Comparison of ENCODE assay signal across 12 mouse cellular contexts in genomic region chr11:50635051-50635590, GRCm38 (mm10). TPM values are rescaled to one million over a fixed set of nuclear protein-coding genes. Genes with fewer than 3 reads are reported as not detected.
DNase-seq lines count a peak whose midpoint lies in the region; ATAC-seq and TF ChIP-seq lines count a peak whose summit lies in the region.
"Had no signal": no experiment of that assay in that cellular context is flagged by ENCODE, and none has a peak within 500 bp of the region (broad histone marks: within the 10 kb centered on the region; RNA-seq: fewer than 3 reads in every experiment).

No protein-coding gene starts in this region.

- peak; percentile 49 to 64 for DNase-seq in heart, adult 18-20 months
- no peak for DNase-seq in heart, adult 11 months
- peak; percentile 19 for DNase-seq in testis, postnatal 14 days (ENCODE audit: low spot score)
- DNase-seq in testis, postnatal 10 days (ENCODE audit: low spot score) = no peak
- DNase-seq in kidney, postnatal 0 days (ENCODE audit: low spot score) = peak; percentile 69
- DNase-seq in thymus, postnatal 25 days = no peak
- DNase-seq in right cerebral cortex, adult 18-20 months = no peak
- no peak for DNase-seq in thymus, adult 2 months
- DNase-seq: cerebellum, postnatal 14 days; midbrain, embryonic 14.5 days had no signal

- H3K36me3 ChIP-seq in kidney, postnatal 0 days (ENCODE audit: insufficient read depth, low read length) = no peaks in the 10 kb centered on the region
- no peaks in the 10 kb centered on the region for H3K36me3 ChIP-seq in thymus, adult 2 months (ENCODE audit: control insufficient read depth, insufficient read depth, low read length)
- H3K36me3 ChIP-seq: forebrain, embryonic 15.5 days had no signal

- 0 out of 2 replicates have a peak, but pooled peaks have one; percentile 33 for ATAC-seq in kidney, postnatal 0 days (replicated peaks; ENCODE audit: low FRiP score, low read depth)
- ATAC-seq: forebrain, embryonic 15.5 days; hindbrain, postnatal 0 days had no signal

- no peaks in the 10 kb centered on the region for H3K9me3 ChIP-seq in kidney, postnatal 0 days (replicated peaks; ENCODE audit: low read length)
- H3K9me3 ChIP-seq: forebrain, embryonic 15.5 days had no signal

- peak overlapping the region; percentile 32 for H3K27ac ChIP-seq in kidney, postnatal 0 days
- H3K27ac ChIP-seq in thymus, adult 2 months (ENCODE audit: control insufficient read depth, insufficient read depth, low read length) = no peak overlapping the region
- H3K27ac ChIP-seq: forebrain, embryonic 15.5 days; hindbrain, postnatal 0 days had no signal

- WGBS in kidney, postnatal 0 days = 61% methylated on average over 2 of the region's 2 CpGs
- WGBS in thymus, adult 2 months = 69% methylated on average over 2 of the region's 2 CpGs

- H3K4me3 ChIP-seq in kidney, postnatal 0 days (replicated peaks; ENCODE audit: low read depth, low read length) = no peak overlapping the region
- H3K4me3 ChIP-seq in thymus, adult 2 months (ENCODE audit: control insufficient read depth, insufficient read depth, low read length) = no peak overlapping the region
- H3K4me3 ChIP-seq: forebrain, embryonic 15.5 days had no signal

- no peak for TF ChIP-seq POLR2A in thymus, adult 2 months (IDR thresholded peaks at IDR 0.05; ENCODE audit: control insufficient read depth, extremely low read depth, insufficient read depth, low read length, poor library complexity)

- H3K27me3 ChIP-seq in kidney, postnatal 0 days (ENCODE audit: insufficient read depth, low read length) = no peaks in the 10 kb centered on the region
- no peaks in the 10 kb centered on the region for H3K27me3 ChIP-seq in thymus, adult 2 months (ENCODE audit: control insufficient read depth, insufficient read depth, low read length)
- H3K27me3 ChIP-seq: forebrain, embryonic 15.5 days had no signal

- H3K9ac ChIP-seq in kidney, postnatal 0 days (ENCODE audit: low read depth, low read length) = no peak overlapping the region
- H3K9ac ChIP-seq: forebrain, embryonic 15.5 days had no signal

- no peak overlapping the region for H3K4me2 ChIP-seq in kidney, postnatal 0 days (ENCODE audit: low read length)
- H3K4me2 ChIP-seq: forebrain, embryonic 15.5 days had no signal

- TF ChIP-seq CTCF in kidney, postnatal 0 days (IDR thresholded peaks at IDR 0.05; ENCODE audit: low read depth) = no peak
- TF ChIP-seq CTCF in thymus, adult 2 months (IDR thresholded peaks at IDR 0.05; ENCODE audit: borderline replicate concordance, control insufficient read depth, extremely low read depth, insufficient read depth, low read length, poor library complexity) = no peak

- H3K4me1 ChIP-seq in kidney, postnatal 0 days (replicated peaks; ENCODE audit: insufficient read depth, low read length) = peaks cover 15% of the 10 kb centered on the region
- H3K4me1 ChIP-seq in thymus, adult 2 months (replicated peaks; ENCODE audit: control insufficient read depth, insufficient read depth, low read length) = peaks cover 9% of the 10 kb centered on the region; the same call in 1 of the 2 replicates

RNA-seq across cellular contexts. Expression of gene Adamts2, which starts 33.2 kb away (rescaled TPM):
- 1 to 10 TPM; 7.3 to 8.2 TPM for total RNA-seq in heart, adult 18-20 months (2021)
- 5.0 and 5.2 TPM in 2 replicates for polyA plus RNA-seq in kidney, postnatal 0 days (2015; fragmentation: Nextera tagmentation; extraction: Ambion mirVana)
- polyA plus RNA-seq in thymus, adult 2 months (2012; rRNA removed) = 4.9 and 5.5 TPM in 2 replicates

Comparison
In these comparisons a context has a peak if more than half of its experiments do, and no peak if none do; other contexts are left out.
1. DNase-seq: peak in heart, adult 18-20 months (2 of 2), testis, postnatal 14 days (single experiment) and kidney, postnatal 0 days (single experiment); none in heart, adult 11 months (single experiment), testis, postnatal 10 days (single experiment), thymus, postnatal 25 days (single experiment), right cerebral cortex, adult 18-20 months (single experiment) and thymus, adult 2 months (single experiment).